Mouse (Mus musculus) hindbrain, embryonic 14.5 days (tissue): Measurements from ENCODE around the gene Acsl1. TPM values are rescaled to one million over a fixed set of nuclear protein-coding genes. Genes with fewer than 3 reads are reported as not detected.
"Not testable (repeated sequence)": the region's sequence is repeated elsewhere in the genome, so short reads cannot be mapped to it uniquely, and the experiment has no call there.

ENCODE experiments used
- ATAC-seq: fragments of 200-750 bp; cut with Nextera tagmentation; 2 replicates; pipeline ENCODE4 v1.8.0; 2017; ENCODE audit warnings: moderate number of reproducible peaks, mild to moderate bottlenecking, moderate TSS enrichment, moderate library complexity; ENCODE audit not compliant: low FRiP score
- DNase-seq: peaks from one replicate; pipeline ENCODE4 v3.0.0-alpha.2; 2015; ENCODE audit warnings: low spot score
- H3K27ac ChIP-seq: fragments of 300-500 bp; sonication (generic); 2 replicates; pipeline ENCODE4 v1.5.1; 2014; ENCODE audit warnings: mild to moderate bottlenecking, moderate library complexity
- H3K27me3 ChIP-seq: fragments of 300-500 bp; sonication (generic); 2 replicates; pipeline ENCODE4 v1.6.1; 2014; ENCODE audit warnings: mild to moderate bottlenecking, low read length, mixed read lengths; ENCODE audit not compliant: control insufficient read depth, insufficient read depth
- H3K36me3 ChIP-seq: fragments of 300-500 bp; sonication (generic); replicated peaks from 2 replicates; pipeline ENCODE4 v1.6.1; 2014; ENCODE audit not compliant: control insufficient read depth, insufficient read depth
- H3K4me1 ChIP-seq: fragments of 300-500 bp; sonication (generic); replicated peaks from 2 replicates; pipeline ENCODE4 v1.6.1; 2014; ENCODE audit warnings: antibody characterized with exemption, low read length, mixed read lengths; ENCODE audit not compliant: control insufficient read depth, insufficient read depth
- H3K4me2 ChIP-seq: fragments of 300-500 bp; sonication (generic); replicated peaks from 2 replicates; pipeline ENCODE4 v1.6.1; 2014; ENCODE audit warnings: mild to moderate bottlenecking, moderate library complexity
- H3K4me3 ChIP-seq: fragments of 300-500 bp; sonication (generic); replicated peaks from 2 replicates; pipeline ENCODE4 v1.5.1; 2014; ENCODE audit warnings: mild to moderate bottlenecking, low read length
- H3K9ac ChIP-seq: fragments of 300-500 bp; sonication (generic); 2 replicates; pipeline ENCODE4 v1.6.1; 2014
- H3K9me3 ChIP-seq: fragments of 300-500 bp; sonication (generic); 2 replicates; pipeline ENCODE4 v1.6.1; 2016; ENCODE audit warnings: low read length; ENCODE audit not compliant: control insufficient read depth
- WGBS: fragments of 180-500 bp; shearing (Covaris S2); extraction: QIAGEN DNeasy Blood & Tissue Kit; methylation state at CpG from one replicate; pipeline ENCODE4 v1.1.7; 2014; 5-methylcytosine and 5-hydroxymethylcytosine counted together
- polyA plus RNA-seq: library from polyadenylated mRNA; unstranded; fragments of >200 nt; fragmentation: Nextera tagmentation; extraction: Ambion mirVana; gene quantifications from 2 replicates; pipeline ENCODE4 v1.2.1, GENCODE M21; 2014

Acsl1 gene
- polyA plus RNA-seq, 1 experiment from 2014 or later, result 22.1 TPM

DNA sequence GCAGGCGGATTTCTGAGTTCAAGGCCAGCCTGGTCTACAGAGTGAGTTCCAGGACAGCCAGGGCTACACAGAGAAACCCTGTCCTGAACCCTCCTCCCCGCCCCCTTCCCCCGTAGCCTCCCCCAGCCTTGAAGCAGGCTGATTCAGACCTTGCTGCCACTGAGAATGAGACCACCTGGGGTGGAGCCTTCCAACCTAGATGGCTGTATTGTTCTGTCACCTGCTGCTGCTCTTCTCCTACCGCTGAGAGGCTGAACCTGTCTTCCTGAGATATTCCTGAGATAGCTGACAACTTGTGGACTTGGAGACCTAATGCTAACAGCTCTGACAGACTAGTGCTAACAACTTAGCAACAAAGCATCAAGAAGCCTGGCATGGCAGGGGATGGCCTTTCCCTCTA is 113.5 kb downstream of the Acsl1 start:
- not testable (repeated sequence) for H3K27ac ChIP-seq

DNA sequence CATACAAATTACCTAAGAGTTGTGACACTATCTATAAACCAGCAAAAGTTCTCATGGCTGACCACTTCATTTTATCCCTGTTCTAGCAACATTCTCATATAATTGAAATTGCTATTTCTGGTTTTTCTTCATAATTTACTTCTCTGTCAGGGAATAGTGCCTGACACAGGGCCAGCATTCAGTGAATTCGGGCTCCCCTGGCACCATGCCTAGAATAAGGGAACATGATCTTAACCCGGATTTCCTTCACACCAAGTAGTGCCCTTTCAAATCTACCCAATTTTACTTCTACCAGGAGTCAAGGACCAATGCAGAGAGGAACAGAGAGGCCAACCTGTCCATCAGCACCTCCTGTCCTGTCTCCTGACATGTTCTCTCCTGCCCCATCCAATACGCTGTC is 114.7 kb downstream of the Acsl1 start:
- Histone ChIP-seq H3K4me2 (no peak overlapping the region), H3K27me3 (no peaks in the 10 kb centered on the region), H3K27ac (no peak overlapping the region), H3K4me1 (no peaks in the 10 kb centered on the region), H3K4me3 (no peak overlapping the region), H3K36me3 (0 out of 2 replicates have a peak, but pooled peaks cover 6% of the 10 kb centered on the region), H3K9me3 (no peaks in the 10 kb centered on the region), H3K9ac (no peak overlapping the region)
- no peak for DNase-seq
- WGBS, result 82% methylated on average over 3 of the region's 3 CpGs
- no peak for ATAC-seq

More for the DNA sequence above, 113.5 kb downstream of the Acsl1 start:
- peaks cover 14% of the 10 kb centered on the region; the same call in 1 of the 2 replicates for H3K36me3 ChIP-seq
- 53% methylated on average over 4 of the region's 4 CpGs for WGBS
- H3K9me3 ChIP-seq, H3K9ac ChIP-seq, ATAC-seq, H3K4me1 ChIP-seq, H3K27me3 ChIP-seq, DNase-seq, H3K4me3 ChIP-seq, H3K4me2 ChIP-seq: not testable (repeated sequence)

Other genes with a start within 250 kb of the Acsl1 start
- gene Helt, start 176.4 kb upstream of the Acsl1 start, polyA plus RNA-seq, result 0.48 TPM in 1 of 2 replicates, not detected in the other
- 6.2 and 9.1 TPM in 2 replicates for gene Cenpu, start 81.0 kb downstream of the Acsl1 start, polyA plus RNA-seq
- gene Primpol, start 146.2 kb downstream of the Acsl1 start, polyA plus RNA-seq, result 7.5 and 8.6 TPM in 2 replicates
- 178 and 212 TPM in 2 replicates for gene Casp3, start 146.3 kb downstream of the Acsl1 start, polyA plus RNA-seq